ENCODE assay signal across 8 mouse cellular contexts in the genomic region with DNA sequence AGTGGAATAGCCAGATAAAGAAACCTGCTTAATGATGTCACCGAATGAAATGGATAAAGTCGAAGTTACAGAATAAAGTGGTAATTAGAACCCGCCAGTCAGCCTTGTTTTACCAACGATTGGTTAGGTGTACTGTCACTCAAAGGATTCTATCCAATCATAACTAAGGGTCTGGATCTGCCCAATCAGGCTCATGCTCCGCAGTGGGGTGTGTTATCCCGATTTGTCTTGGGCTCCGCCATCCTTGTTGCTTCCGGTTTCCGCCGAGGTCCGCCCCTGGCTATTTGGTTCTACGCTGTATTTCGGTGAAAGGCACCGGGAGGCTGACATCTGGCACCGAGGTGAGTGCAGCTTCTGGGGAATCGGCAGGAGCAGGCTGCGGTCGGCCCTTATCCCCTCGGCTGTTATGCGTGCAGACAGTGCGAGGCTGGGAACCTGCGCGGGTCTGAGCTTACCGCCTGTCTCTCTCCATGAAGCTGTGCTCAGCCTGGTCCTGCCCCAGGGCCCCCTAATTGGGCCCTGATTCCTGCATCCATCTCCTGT. TPM values are rescaled to one million over a fixed set of nuclear protein-coding genes. Genes with fewer than 3 reads are reported as not detected.
DNase-seq lines count a peak whose midpoint lies in the region; ATAC-seq and TF ChIP-seq lines count a peak whose summit lies in the region.

A gene (plus strand): TSS at position 240 of the 543 bp plus-strand sequence.

- H3K36me3 ChIP-seq in forebrain, embryonic 10.5 days (replicated peaks): peaks cover 24% of the 10 kb centered on the region
- H3K36me3 ChIP-seq in heart, embryonic 15.5 days: peaks cover 17% of the 10 kb centered on the region
- no peaks in the 10 kb centered on the region for H3K36me3 ChIP-seq in liver, embryonic 14.5 days (replicated peaks; ENCODE audit: control insufficient read depth, insufficient read depth, low read depth)
- peaks cover 10% of the 10 kb centered on the region; the same call in 1 of the 2 replicates for H3K36me3 ChIP-seq in neural tube, embryonic 11.5 days (ENCODE audit: control insufficient read depth, insufficient read depth, low read length)
- 0 out of 2 replicates have a peak, but pooled peaks cover 5% of the 10 kb centered on the region for H3K36me3 ChIP-seq in stomach, postnatal 0 days (ENCODE audit: control insufficient read depth, insufficient read depth, low read length)

- peak within 1 kb of the TSS; percentile 79 for H3K4me2 ChIP-seq in heart, embryonic 15.5 days
- H3K4me2 ChIP-seq in liver, embryonic 14.5 days (ENCODE audit: low read depth): peak within 1 kb of the TSS; percentile 73
- peak within 1 kb of the TSS; percentile 89 for H3K4me2 ChIP-seq in neural tube, embryonic 11.5 days (ENCODE audit: low read depth)
- peak within 1 kb of the TSS; percentile 68 for H3K4me2 ChIP-seq in stomach, postnatal 0 days (replicated peaks; ENCODE audit: low read depth)

- WGBS in forebrain, embryonic 10.5 days: 0% methylated on average over 24 of the region's 24 CpGs
- under 1% methylated on average over 24 of the region's 24 CpGs for WGBS in heart, embryonic 15.5 days
- WGBS in liver, embryonic 14.5 days (ENCODE audit: insufficient replicate concordance): under 1% methylated on average over 24 of the region's 24 CpGs
- WGBS in neural tube, embryonic 11.5 days: 1% methylated on average over 24 of the region's 24 CpGs
- under 1% methylated on average over 24 of the region's 24 CpGs for WGBS in stomach, postnatal 0 days

- H3K27ac ChIP-seq in forebrain, embryonic 10.5 days: peak within 1 kb of the TSS; percentile 87
- peak within 1 kb of the TSS; percentile 68; the same call in 1 of the 2 replicates for H3K27ac ChIP-seq in heart, embryonic 15.5 days
- H3K27ac ChIP-seq in liver, embryonic 14.5 days: peak within 1 kb of the TSS; percentile 43; the same call in 1 of the 2 replicates
- H3K27ac ChIP-seq in neural tube, embryonic 11.5 days (ENCODE audit: low read depth, low read length): no peak within 1 kb of the TSS
- peak within 1 kb of the TSS; percentile 45 for H3K27ac ChIP-seq in stomach, postnatal 0 days (replicated peaks)

- H3K4me3 ChIP-seq in forebrain, embryonic 10.5 days: peak within 1 kb of the TSS; percentile 87
- peak within 1 kb of the TSS; percentile 91 for H3K4me3 ChIP-seq in heart, embryonic 15.5 days
- peak within 1 kb of the TSS; percentile 60 to 78 for H3K4me3 ChIP-seq in liver, embryonic 14.5 days (ENCODE audit: insufficient read depth in 1 of 2, low read depth in 2 of 2, low read length in 2 of 2)
- H3K4me3 ChIP-seq in neural tube, embryonic 11.5 days (ENCODE audit: low read depth, low read length): peak within 1 kb of the TSS; percentile 81
- peak within 1 kb of the TSS; percentile 71 for H3K4me3 ChIP-seq in stomach, postnatal 0 days (ENCODE audit: low read depth, low read length)

- TF ChIP-seq EP300 in liver, embryonic 14.5 days (IDR thresholded peaks at IDR 0.05; ENCODE audit: low read depth): no peak
- TF ChIP-seq EP300 in stomach, postnatal 0 days (optimal IDR thresholded peaks at IDR 0.05): no peak

- peaks cover 13% of the 10 kb centered on the region for H3K4me1 ChIP-seq in forebrain, embryonic 10.5 days
- peaks cover 6% of the 10 kb centered on the region for H3K4me1 ChIP-seq in heart, embryonic 15.5 days (replicated peaks)
- peaks cover 5 to 8% of the 10 kb centered on the region in 2 experiments for H3K4me1 ChIP-seq in liver, embryonic 14.5 days (replicated peaks; ENCODE audit: control insufficient read depth in 2 of 2, insufficient read depth in 2 of 2, low read length in 1 of 2)
- H3K4me1 ChIP-seq in neural tube, embryonic 11.5 days (ENCODE audit: control insufficient read depth, insufficient read depth, low read length): peaks cover 5% of the 10 kb centered on the region; the same call in 1 of the 2 replicates
- H3K4me1 ChIP-seq in stomach, postnatal 0 days (replicated peaks; ENCODE audit: control insufficient read depth, insufficient read depth): no peaks in the 10 kb centered on the region

- TF ChIP-seq CTCF in liver, embryonic 14.5 days (IDR thresholded peaks at IDR 0.05; ENCODE audit: low read depth): no peak
- no peak for TF ChIP-seq CTCF in stomach, postnatal 0 days (IDR thresholded peaks at IDR 0.05; ENCODE audit: low read depth)

- H3K9ac ChIP-seq in heart, embryonic 15.5 days: peak within 1 kb of the TSS; percentile 93
- H3K9ac ChIP-seq in liver, embryonic 14.5 days (replicated peaks): peak within 1 kb of the TSS; percentile 76
- peak within 1 kb of the TSS; percentile 85 for H3K9ac ChIP-seq in neural tube, embryonic 11.5 days (ENCODE audit: low read length)
- peak within 1 kb of the TSS; percentile 79 for H3K9ac ChIP-seq in stomach, postnatal 0 days (ENCODE audit: low read length)

- H3K9me3 ChIP-seq in forebrain, embryonic 10.5 days: no peaks in the 10 kb centered on the region
- H3K9me3 ChIP-seq in heart, embryonic 15.5 days (replicated peaks): no peaks in the 10 kb centered on the region
- no peaks in the 10 kb centered on the region for H3K9me3 ChIP-seq in liver, embryonic 14.5 days (ENCODE audit: control insufficient read depth, low read length)
- no peaks in the 10 kb centered on the region for H3K9me3 ChIP-seq in neural tube, embryonic 11.5 days (ENCODE audit: control insufficient read depth, low read length)
- H3K9me3 ChIP-seq in stomach, postnatal 0 days (ENCODE audit: control insufficient read depth, low read length): no peaks in the 10 kb centered on the region

- ATAC-seq in heart, embryonic 15.5 days (replicated peaks; ENCODE audit: insufficient number of reproducible peaks, insufficient read depth, low FRiP score, low read depth): peak; percentile 100
- peak; percentile 100 for ATAC-seq in liver, embryonic 14.5 days (ENCODE audit: insufficient read depth)
- peak; percentile 100 for ATAC-seq in neural tube, embryonic 11.5 days (ENCODE audit: insufficient read depth, low FRiP score, low TSS enrichment)
- peak; percentile 100 for ATAC-seq in stomach, postnatal 0 days (ENCODE audit: low FRiP score, low TSS enrichment)

- no peaks in the 10 kb centered on the region for H3K27me3 ChIP-seq in forebrain, embryonic 10.5 days (ENCODE audit: poor library complexity, severe bottlenecking)
- H3K27me3 ChIP-seq in heart, embryonic 15.5 days: no peaks in the 10 kb centered on the region
- H3K27me3 ChIP-seq in liver, embryonic 14.5 days (ENCODE audit: control insufficient read depth, insufficient read depth, low read length): no peaks in the 10 kb centered on the region
- H3K27me3 ChIP-seq in neural tube, embryonic 11.5 days (ENCODE audit: control insufficient read depth, insufficient read depth, low read length): no peaks in the 10 kb centered on the region
- H3K27me3 ChIP-seq in stomach, postnatal 0 days (ENCODE audit: control insufficient read depth, insufficient read depth, low read length): no peaks in the 10 kb centered on the region

- peak; percentile 88 to 93 for DNase-seq in CD8-positive naive resting alpha-beta T cell, adult 2 months (ENCODE audit: low read depth in 2 of 2, low spot score in 2 of 2)
- peak; percentile 98 for DNase-seq in c-Kit-positive CD71-negative TER-119-negative erythroid progenitor cells, embryonic 14.5 days (ENCODE audit: low read depth)
- peak; percentile 87 for DNase-seq in forebrain, embryonic 10.5 days (ENCODE audit: extremely low spot score, low spot score)
- peak; percentile 89 to 94 for DNase-seq in kidney, postnatal 25 days
- DNase-seq in liver, embryonic 14.5 days (ENCODE audit: low read depth in 3 of 3, low spot score in 3 of 3): peak; percentile 98 to 100 (median 99)
- peak; percentile 88 for DNase-seq in neural tube, embryonic 11.5 days (ENCODE audit: low spot score)
- DNase-seq in stomach, postnatal 0 days (ENCODE audit: low spot score): peak; percentile 87

RNA-seq across cellular contexts. Expression of the gene that starts here (rescaled TPM):
- 8.9 and 9.3 TPM in 2 replicates for polyA plus RNA-seq in forebrain, embryonic 10.5 days (2016; fragmentation: Nextera tagmentation; extraction: Ambion mirVana)
- polyA plus RNA-seq in heart, embryonic 15.5 days (2015; fragmentation: Nextera tagmentation; extraction: Ambion mirVana): 3.8 and 4.6 TPM in 2 replicates
- 2.0 and 2.8 TPM in 2 replicates for polyA plus RNA-seq in liver, embryonic 14.5 days (2012; rRNA removed)
- 1.3 and 1.8 TPM in 2 replicates for polyA plus RNA-seq in liver, embryonic 14.5 days (2014; fragmentation: Nextera tagmentation; extraction: Ambion mirVana)
- polyA plus RNA-seq in neural tube, embryonic 11.5 days (2014; fragmentation: Nextera tagmentation; extraction: Ambion mirVana): 16.0 and 19.9 TPM in 2 replicates
- polyA plus RNA-seq in stomach, postnatal 0 days (2015; fragmentation: Nextera tagmentation; extraction: Ambion mirVana): 2.4 and 2.6 TPM in 2 replicates
